Mouse (Mus musculus) C2C12 (cell line): ENCODE data around the gene March2. TPM values are rescaled to one million over a fixed set of nuclear protein-coding genes. Genes with fewer than 3 reads are reported as not detected.

Experiments used
- H3K27me3 ChIP-seq: one replicate; pipeline ENCODE4 v1.6.1; 2011; ENCODE audit not compliant: control insufficient read depth, insufficient read depth, insufficient read length
- H3K36me3 ChIP-seq: one replicate; pipeline ENCODE4 v1.6.1; 2011; ENCODE audit not compliant: control insufficient read depth, insufficient read depth
- H3K4me3 ChIP-seq: one replicate; pipeline ENCODE4 v1.5.1; 2011; ENCODE audit warnings: mild to moderate bottlenecking, control low read depth; ENCODE audit not compliant: poor library complexity, insufficient read depth, severe bottlenecking
- H3K79me2 ChIP-seq: one replicate; pipeline ENCODE4 v1.6.1; 2011; ENCODE audit not compliant: control insufficient read depth, insufficient read depth
- H3K79me3 ChIP-seq: one replicate; pipeline ENCODE4 v1.6.1; 2011; ENCODE audit warnings: low read depth, control low read depth
- H3ac ChIP-seq: one replicate; pipeline ENCODE3; 2011; ENCODE audit warnings: low read depth; ENCODE audit not compliant: control insufficient read depth, insufficient read length
- CEBPB ChIP-seq: IDR thresholded peaks from one replicate; pipeline ENCODE4 v1.6.1; 2011; ENCODE audit warnings: low read depth, mild to moderate bottlenecking, control low read depth, moderate library complexity
- CTCF ChIP-seq: IDR thresholded peaks from one replicate; pipeline ENCODE4 v1.5.1; 2011; ENCODE audit not compliant: control insufficient read depth, insufficient read depth, insufficient read length
- FOSL1 ChIP-seq: IDR thresholded peaks from one replicate; pipeline ENCODE4 v1.8.0; 2011; ENCODE audit warnings: mild to moderate bottlenecking, low read length; ENCODE audit not compliant: poor library complexity, insufficient read depth, severe bottlenecking
- MAX ChIP-seq: IDR thresholded peaks from one replicate; pipeline ENCODE4 v1.6.1; 2011; ENCODE audit warnings: mild to moderate bottlenecking, control low read depth
- MYOD1 ChIP-seq: IDR thresholded peaks from one replicate; pipeline ENCODE4 v1.6.1; 2011; ENCODE audit warnings: low read depth; ENCODE audit not compliant: control insufficient read depth, insufficient read length
- MYOG ChIP-seq: IDR thresholded peaks from one replicate; pipeline ENCODE4 v1.6.1; 2011; ENCODE audit not compliant: control insufficient read depth, insufficient read length; ENCODE audit errors: extremely low read depth
- USF1 ChIP-seq: IDR thresholded peaks from one replicate; pipeline ENCODE4 v1.6.1; 2011; ENCODE audit warnings: low read depth, mild to moderate bottlenecking, control low read depth, moderate library complexity
- polyA plus RNA-seq: library from polyadenylated mRNA; unstranded; fragments of >200 nt; fragmentation: generic; extraction: Trizol; gene quantifications from one replicate; pipeline ENCODE4 v1.2.1, GENCODE M21; 2012; ENCODE audit warnings: missing spikeins

Gene March2
- polyA plus RNA-seq, 1 experiment: 30.9 TPM

- Histone ChIP-seq H3K4me3 (no peak overlapping the region), H3K36me3 (no peaks in the 10 kb centered on the region), H3K79me2 (no peaks in the 10 kb centered on the region), H3K79me3 (no peaks in the 10 kb centered on the region), H3ac (no peak overlapping the region), H3K27me3 (no peaks in the 10 kb centered on the region)
- TF ChIP-seq CEBPB (no peak), CTCF (no peak), FOSL1 (no peak), MYOD1 (no peak), MAX (no peak), MYOG (no peak), USF1 (no peak)
Measured at GRCm38 (mm10) chr17:33714779-33715178, 3.7 kb downstream of the March2 start.

- H3K79me3 ChIP-seq: no peaks in the 10 kb centered on the region
- TF ChIP-seq FOSL1 (no peak), USF1 (no peak), MAX (no peak), MYOG (no peak), CEBPB (no peak), CTCF (no peak), MYOD1 (no peak)
- H3ac ChIP-seq: no peak overlapping the region
Measured at GRCm38 (mm10) chr17:33713271-33713670, 5.2 kb downstream of the March2 start.

GRCm38 (mm10) chr17:33709834-33710233 lies 8.6 kb downstream of the March2 start:
- H3K79me2 ChIP-seq: no peaks in the 10 kb centered on the region
- no peaks in the 10 kb centered on the region for H3K27me3 ChIP-seq
- no peaks in the 10 kb centered on the region for H3K79me3 ChIP-seq
- no peaks in the 10 kb centered on the region for H3K36me3 ChIP-seq
- H3K4me3 ChIP-seq: no peak overlapping the region
- TF ChIP-seq MYOG (no peak), CEBPB (no peak), USF1 (no peak), FOSL1 (no peak), CTCF (no peak)
- no peak overlapping the region for H3ac ChIP-seq

More at GRCm38 (mm10) chr17:33713271-33713670, 5.2 kb downstream of the March2 start:
- Histone ChIP-seq H3K4me3 (no peak overlapping the region), H3K79me2 (no peaks in the 10 kb centered on the region), H3K36me3 (no peaks in the 10 kb centered on the region), H3K27me3 (no peaks in the 10 kb centered on the region)

- no peak overlapping the region for H3K4me3 ChIP-seq
- no peak for TF ChIP-seq MAX
- TF ChIP-seq CTCF: no peak
- TF ChIP-seq CEBPB: no peak
- TF ChIP-seq MYOD1: no peak
- no peak for TF ChIP-seq FOSL1
- no peak for TF ChIP-seq MYOG
- no peak for TF ChIP-seq USF1
- H3K79me3 ChIP-seq: no peaks in the 10 kb centered on the region
- H3K36me3 ChIP-seq: no peaks in the 10 kb centered on the region
- H3K27me3 ChIP-seq: no peaks in the 10 kb centered on the region
- H3K79me2 ChIP-seq: no peaks in the 10 kb centered on the region
- H3ac ChIP-seq: no peak overlapping the region
Measured at GRCm38 (mm10) chr17:33703091-33703490, 15.4 kb downstream of the March2 start.

GRCm38 (mm10) chr17:33702178-33702577 lies 16.3 kb downstream of the March2 start:
- TF ChIP-seq FOSL1: no peak
- no peak for TF ChIP-seq USF1
- no peak for TF ChIP-seq MAX
- TF ChIP-seq CTCF: no peak
- TF ChIP-seq MYOG: no peak
- TF ChIP-seq CEBPB: no peak
- TF ChIP-seq MYOD1: no peak
- no peak overlapping the region for H3ac ChIP-seq
- H3K79me2 ChIP-seq: no peaks in the 10 kb centered on the region
- H3K36me3 ChIP-seq: no peaks in the 10 kb centered on the region
- H3K27me3 ChIP-seq: no peaks in the 10 kb centered on the region
- H3K79me3 ChIP-seq: no peaks in the 10 kb centered on the region
- H3K4me3 ChIP-seq: no peak overlapping the region

GRCm38 (mm10) chr17:33695471-33695870 lies 23.0 kb downstream of the March2 start:
- no peak for TF ChIP-seq MYOG
- TF ChIP-seq CTCF: no peak
- no peak for TF ChIP-seq CEBPB
- TF ChIP-seq USF1: no peak
- no peak for TF ChIP-seq MAX
- TF ChIP-seq FOSL1: no peak
- no peak for TF ChIP-seq MYOD1
- Histone ChIP-seq H3K4me3 (no peak overlapping the region), H3ac (no peak overlapping the region), H3K79me3 (no peaks in the 10 kb centered on the region), H3K27me3 (no peaks in the 10 kb centered on the region), H3K79me2 (no peaks in the 10 kb centered on the region), H3K36me3 (no peaks in the 10 kb centered on the region)
